Mouse (Mus musculus) olfactory bulb, adult 2 months (tissue): ENCODE measurements around the gene Ldlr.

Experiments used
- CTCF ChIP-seq: fragments of 200-500 bp; IDR thresholded peaks from 2 replicates; pipeline ENCODE4 v1.5.1; 2012; ENCODE audit warnings: low read depth, mild to moderate bottlenecking, low read length, moderate library complexity; ENCODE audit not compliant: insufficient read depth
- POLR2A ChIP-seq: fragments of 200-500 bp; IDR thresholded peaks from 2 replicates; pipeline ENCODE4 v1.6.1; 2012; ENCODE audit warnings: mild to moderate bottlenecking, low read depth, low read length, moderate library complexity; ENCODE audit not compliant: insufficient read depth

DNA sequence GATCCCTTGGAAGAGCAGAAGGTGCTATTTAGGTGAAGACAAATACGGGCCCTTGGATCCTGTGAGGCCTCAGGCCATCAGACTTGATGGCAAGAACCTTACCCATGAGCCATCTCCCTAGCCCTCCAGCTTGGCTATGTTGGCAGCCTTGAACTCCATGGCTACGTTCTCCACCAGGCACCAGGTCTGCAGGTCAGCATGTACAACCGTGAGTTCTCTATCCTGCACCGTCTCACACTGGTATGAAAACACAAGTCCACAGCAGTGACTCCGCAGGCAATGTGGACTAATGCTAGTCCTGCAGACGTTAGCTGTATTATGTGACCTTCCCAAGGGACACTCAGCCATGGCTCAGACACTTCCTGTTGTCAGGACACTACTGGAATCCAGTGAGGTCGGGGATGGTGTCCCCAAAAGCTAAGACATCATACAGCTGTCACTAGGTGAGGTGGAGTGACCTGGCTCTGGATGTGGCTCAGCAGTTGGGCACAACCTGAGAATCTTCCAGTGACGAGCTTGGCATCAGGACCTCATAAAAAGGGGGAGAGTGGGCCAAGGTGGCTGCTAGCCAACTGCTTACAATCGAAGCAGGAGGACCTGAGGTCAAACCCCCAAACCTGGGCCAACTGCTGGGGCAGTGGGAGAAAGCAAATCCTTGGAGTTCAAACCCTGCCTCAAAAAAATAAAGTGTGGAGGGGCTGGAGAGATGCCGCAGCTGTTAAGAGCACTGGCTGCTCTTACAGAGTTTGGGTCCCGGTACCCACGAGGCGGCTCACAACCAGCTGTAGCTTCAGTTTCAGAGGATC is 31.4 kb downstream of the Ldlr start:
- TF ChIP-seq CTCF (no peak), POLR2A (no peak)
